Mouse (Mus musculus): ENCODE results near the gene Rdx.

DNA sequence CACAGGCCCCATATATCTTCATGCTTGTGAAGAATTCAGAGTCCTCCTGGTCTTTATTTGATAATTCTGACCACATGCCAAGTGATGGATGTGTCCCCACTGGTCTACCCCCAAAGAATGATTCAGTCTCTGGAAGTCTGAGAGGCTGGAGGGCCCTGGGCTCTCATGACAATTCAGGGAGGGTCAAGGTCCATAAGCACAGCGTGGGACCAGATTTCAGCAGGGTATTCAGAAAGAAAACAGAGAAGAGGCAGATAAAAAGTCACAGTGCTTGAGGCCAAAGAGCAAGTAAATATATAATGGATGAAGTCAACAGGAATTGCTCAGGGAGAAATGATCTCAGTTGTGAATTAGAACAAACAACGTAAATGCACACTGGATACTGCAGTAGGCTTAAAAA lies 15.5 kb upstream of the Rdx start:
- no peak; the same call in 1 of the 2 replicates for TF ChIP-seq EP300 (IDR thresholded peaks at IDR 0.05; ENCODE audit: low read depth)
- TF ChIP-seq CTCF (IDR thresholded peaks at IDR 0.05; ENCODE audit: low read depth): no peak

Data from liver, postnatal 0 days (tissue).